Mouse (Mus musculus) mouse embryonic stem cell (cell line): ENCODE data around the gene Kdm2a.

ENCODE experiments used
- in situ Hi-C, 2 experiments: fragments of 300-500 bp; cut with MboI; formaldehyde crosslinking; loops; 1 replicate in 1 of 2; 3 replicates in 1 of 2; pipeline ENCODE4 v1.14.3; 2019 to 2020; ENCODE audit warnings: low sequenced_read_pairs in 2 of 2, low pct_unique_long_range_greater_than_20kb in 1 of 2, mixed read lengths in 1 of 2; ENCODE audit not compliant: unreplicated experiment in 1 of 2

Gene Kdm2a

GRCm38 (mm10) chr19:4304871-4305321 lies 93.2 kb downstream of the Kdm2a start:
- in situ Hi-C loops, result no loop called here

GRCm38 (mm10) chr19:4304251-4304821 lies 93.7 kb downstream of the Kdm2a start:
- in situ Hi-C loops, result no loop called here

- in situ Hi-C loops, result no loop called here
Observed at GRCm38 (mm10) chr19:4303640-4303995, 94.5 kb downstream of the Kdm2a start.

- in situ Hi-C loops, result no loop called here
Observed at GRCm38 (mm10) chr19:4302936-4303639, 95.0 kb downstream of the Kdm2a start.

- in situ Hi-C loops, result no loop called here
Observed at GRCm38 (mm10) chr19:4301735-4302651, 96.1 kb downstream of the Kdm2a start.

GRCm38 (mm10) chr19:4300852-4301734 lies 97.0 kb downstream of the Kdm2a start:
- in situ Hi-C loops, result no loop called here

GRCm38 (mm10) chr19:4300271-4300704 lies 97.8 kb downstream of the Kdm2a start:
- in situ Hi-C loops, result no loop called here

GRCm38 (mm10) chr19:4299574-4300270 lies 98.4 kb downstream of the Kdm2a start:
- in situ Hi-C loops, result no loop called here

- in situ Hi-C loops, result no loop called here
Observed at GRCm38 (mm10) chr19:4299126-4299525, 99.0 kb downstream of the Kdm2a start.

- in situ Hi-C loops, result no loop called here
Observed at GRCm38 (mm10) chr19:4298322-4299121, 99.6 kb downstream of the Kdm2a start.

GRCm38 (mm10) chr19:4297851-4298250 lies 100.2 kb downstream of the Kdm2a start:
- in situ Hi-C loops, result no loop called here

- in situ Hi-C loops, result no loop called here
Observed at GRCm38 (mm10) chr19:4296611-4297010, 101.5 kb downstream of the Kdm2a start.

GRCm38 (mm10) chr19:4295391-4295790 lies 102.7 kb downstream of the Kdm2a start:
- in situ Hi-C loops, result no loop called here

- in situ Hi-C loops, result no loop called here
Observed at GRCm38 (mm10) chr19:4294381-4295097, 103.5 kb downstream of the Kdm2a start.

GRCm38 (mm10) chr19:4291161-4291560 lies 106.9 kb downstream of the Kdm2a start:
- in situ Hi-C loops, result no loop called here

- in situ Hi-C loops, result no loop called here
Observed at GRCm38 (mm10) chr19:4290749-4291148, 107.3 kb downstream of the Kdm2a start.

GRCm38 (mm10) chr19:4283653-4284052 lies 114.4 kb downstream of the Kdm2a start:
- in situ Hi-C loops, result no loop called here
